Mouse (Mus musculus) hindbrain, embryonic 11.5 days (tissue): Measurements from ENCODE around the gene Cers2. TPM values are rescaled to one million over a fixed set of nuclear protein-coding genes. Genes with fewer than 3 reads are reported as not detected.

ENCODE experiments used
- ATAC-seq: fragments of 200-750 bp; cut with Nextera tagmentation; 2 replicates; pipeline ENCODE4 v1.8.0; 2017; ENCODE audit warnings: mild to moderate bottlenecking, moderate TSS enrichment, moderate library complexity; ENCODE audit not compliant: low FRiP score
- DNase-seq: peaks from one replicate; pipeline ENCODE4 v3.0.0-alpha.2; 2015; ENCODE audit warnings: low spot score
- H3K27ac ChIP-seq: fragments of 300-500 bp; sonication (generic); 2 replicates; pipeline ENCODE4 v1.5.1; 2014; ENCODE audit warnings: mild to moderate bottlenecking, low read depth, low read length
- H3K27me3 ChIP-seq: fragments of 300-500 bp; sonication (generic); 2 replicates; pipeline ENCODE4 v1.6.1; 2014; ENCODE audit warnings: mild to moderate bottlenecking, low read length, moderate library complexity, mixed read lengths; ENCODE audit not compliant: control insufficient read depth, insufficient read depth
- H3K36me3 ChIP-seq: fragments of 300-500 bp; sonication (generic); 2 replicates; pipeline ENCODE4 v1.6.1; 2014; ENCODE audit warnings: mild to moderate bottlenecking, low read length, moderate library complexity, mixed read lengths; ENCODE audit not compliant: control insufficient read depth, insufficient read depth
- H3K4me1 ChIP-seq: fragments of 300-500 bp; sonication (generic); replicated peaks from 2 replicates; pipeline ENCODE4 v1.6.1; 2014; ENCODE audit warnings: low read length, mixed read lengths; ENCODE audit not compliant: control insufficient read depth, insufficient read depth
- H3K4me2 ChIP-seq: fragments of 300-500 bp; sonication (generic); replicated peaks from 2 replicates; pipeline ENCODE4 v1.6.1; 2014; ENCODE audit warnings: mild to moderate bottlenecking, low read depth, low read length
- H3K4me3 ChIP-seq: fragments of 300-500 bp; sonication (generic); 2 replicates; pipeline ENCODE4 v1.5.1; 2014; ENCODE audit warnings: low read depth, low read length
- H3K9ac ChIP-seq: fragments of 300-500 bp; sonication (generic); 2 replicates; pipeline ENCODE4 v1.6.1; 2014; ENCODE audit warnings: low read depth, low read length
- H3K9me3 ChIP-seq: fragments of 300-500 bp; sonication (generic); 2 replicates; pipeline ENCODE4 v1.6.1; 2016; ENCODE audit warnings: low read length; ENCODE audit not compliant: control insufficient read depth
- WGBS: fragments of 180-500 bp; shearing (Covaris S2); extraction: QIAGEN DNeasy Blood & Tissue Kit; methylation state at CpG from one replicate; pipeline ENCODE4 v1.1.7; 2014; 5-methylcytosine and 5-hydroxymethylcytosine counted together
- polyA plus RNA-seq: library from polyadenylated mRNA; unstranded; fragments of >200 nt; fragmentation: Nextera tagmentation; extraction: Ambion mirVana; gene quantifications from 2 replicates; pipeline ENCODE4 v1.2.1, GENCODE M21; 2014

Cers2 gene
- polyA plus RNA-seq, 1 experiment from 2014 or later: 101 TPM

GRCm38 (mm10) chr3:95318548-95318947 lies 4.0 kb downstream of the Cers2 start:
- 45% methylated on average over 6 of the region's 6 CpGs for WGBS
- Histone ChIP-seq H3K9ac (no peak overlapping the region), H3K4me2 (no peak overlapping the region), H3K36me3 (peaks cover 16% of the 10 kb centered on the region), H3K4me3 (no peak overlapping the region), H3K27me3 (no peaks in the 10 kb centered on the region), H3K27ac (no peak overlapping the region), H3K4me1 (peaks cover 14% of the 10 kb centered on the region), H3K9me3 (no peaks in the 10 kb centered on the region)
- DNase-seq (no peak), ATAC-seq (no peak)

- no peak for ATAC-seq
- Histone ChIP-seq H3K4me1 (peaks cover 14% of the 10 kb centered on the region), H3K36me3 (peaks cover 22% of the 10 kb centered on the region), H3K4me2 (no peak overlapping the region), H3K27me3 (no peaks in the 10 kb centered on the region), H3K9me3 (no peaks in the 10 kb centered on the region), H3K4me3 (no peak overlapping the region), H3K27ac (no peak overlapping the region), H3K9ac (no peak overlapping the region)
- DNase-seq: no peak
- 58% methylated on average over 2 of the region's 2 CpGs for WGBS
Measured at GRCm38 (mm10) chr3:95319110-95319509, 4.5 kb downstream of the Cers2 start.

GRCm38 (mm10) chr3:95319701-95320625 lies 5.4 kb downstream of the Cers2 start:
- Histone ChIP-seq H3K4me2 (no peak overlapping the region), H3K27ac (no peak overlapping the region)

GRCm38 (mm10) chr3:95323429-95323828 lies 8.8 kb downstream of the Cers2 start:
- Histone ChIP-seq H3K4me3 (no peak overlapping the region), H3K4me1 (0 out of 2 replicates have a peak, but pooled peaks cover 2% of the 10 kb centered on the region), H3K27me3 (no peaks in the 10 kb centered on the region), H3K9ac (no peak overlapping the region), H3K27ac (no peak overlapping the region), H3K36me3 (peaks cover 39% of the 10 kb centered on the region), H3K9me3 (no peaks in the 10 kb centered on the region), H3K4me2 (no peak overlapping the region)
- no peak for ATAC-seq
- DNase-seq: no peak
- 95% methylated on average over 3 of the region's 3 CpGs for WGBS

More at GRCm38 (mm10) chr3:95319701-95320625, 5.4 kb downstream of the Cers2 start:
- Histone ChIP-seq H3K4me1 (peaks cover 14% of the 10 kb centered on the region), H3K4me3 (no peak overlapping the region), H3K27me3 (no peaks in the 10 kb centered on the region), H3K36me3 (peaks cover 23% of the 10 kb centered on the region), H3K9me3 (no peaks in the 10 kb centered on the region), H3K9ac (no peak overlapping the region)
- 68% methylated on average over 12 of the region's 12 CpGs for WGBS
- ATAC-seq (no peak), DNase-seq (no peak)

- no peak for DNase-seq
- peaks cover 40% of the 10 kb centered on the region for H3K36me3 ChIP-seq
Measured at GRCm38 (mm10) chr3:95324454-95325144, 10.0 kb downstream of the Cers2 start.

GRCm38 (mm10) chr3:95328803-95329404 lies 14.3 kb downstream of the Cers2 start:
- H3K4me2 ChIP-seq: no peak overlapping the region
- no peak overlapping the region for H3K27ac ChIP-seq
- no peaks in the 10 kb centered on the region for H3K27me3 ChIP-seq
- H3K9ac ChIP-seq: no peak overlapping the region
- 94% methylated on average over 1 of the region's 1 CpGs for WGBS
- DNase-seq: no peak
- ATAC-seq: no peak
- no peaks in the 10 kb centered on the region for H3K4me1 ChIP-seq
- H3K4me3 ChIP-seq: no peak overlapping the region
- peaks cover 23% of the 10 kb centered on the region for H3K36me3 ChIP-seq
- H3K9me3 ChIP-seq: no peaks in the 10 kb centered on the region

More at GRCm38 (mm10) chr3:95324454-95325144, 10.0 kb downstream of the Cers2 start:
- 93% methylated on average over 6 of the region's 6 CpGs for WGBS
- no peaks in the 10 kb centered on the region for H3K27me3 ChIP-seq
- H3K9me3 ChIP-seq: no peaks in the 10 kb centered on the region
- no peak overlapping the region for H3K9ac ChIP-seq
- no peaks in the 10 kb centered on the region for H3K4me1 ChIP-seq
- no peak for ATAC-seq
- no peak overlapping the region for H3K4me2 ChIP-seq
- H3K4me3 ChIP-seq: no peak overlapping the region
- no peak overlapping the region for H3K27ac ChIP-seq

- Histone ChIP-seq H3K9ac (no peak overlapping the region), H3K9me3 (no peaks in the 10 kb centered on the region), H3K4me1 (no peaks in the 10 kb centered on the region), H3K4me3 (no peak overlapping the region), H3K27ac (no peak overlapping the region), H3K4me2 (no peak overlapping the region), H3K36me3 (peaks cover 19% of the 10 kb centered on the region), H3K27me3 (no peaks in the 10 kb centered on the region)
- 89% methylated on average over 1 of the region's 1 CpGs for WGBS
- no peak for DNase-seq
- ATAC-seq: no peak
Measured at GRCm38 (mm10) chr3:95331528-95331927, 16.9 kb downstream of the Cers2 start.

GRCm38 (mm10) chr3:95337345-95337744 lies 22.8 kb downstream of the Cers2 start:
- no peak overlapping the region for H3K9ac ChIP-seq
- H3K36me3 ChIP-seq: peaks cover 23% of the 10 kb centered on the region; the same call in 1 of the 2 replicates
- no peak for ATAC-seq
- 98% methylated on average over 4 of the region's 4 CpGs for WGBS
- no peaks in the 10 kb centered on the region for H3K4me1 ChIP-seq
- DNase-seq: no peak
- H3K4me3 ChIP-seq: no peak overlapping the region
- H3K27me3 ChIP-seq: no peaks in the 10 kb centered on the region
- no peaks in the 10 kb centered on the region for H3K9me3 ChIP-seq
- no peak overlapping the region for H3K4me2 ChIP-seq
- no peak overlapping the region for H3K27ac ChIP-seq
